Mouse (Mus musculus) skeletal muscle tissue, adult 2 months (tissue): ENCODE data around the gene Gm20481.
"Not testable (repeated sequence)": the region's sequence is repeated elsewhere in the genome, so short reads cannot be mapped to it uniquely, and the experiment has no call there.

Experiments
- DNase-seq: peaks from one replicate; pipeline ENCODE4 v3.0.0-alpha.2; 2012; ENCODE audit warnings: low read depth, low spot score

Gm20481 gene

DNA sequence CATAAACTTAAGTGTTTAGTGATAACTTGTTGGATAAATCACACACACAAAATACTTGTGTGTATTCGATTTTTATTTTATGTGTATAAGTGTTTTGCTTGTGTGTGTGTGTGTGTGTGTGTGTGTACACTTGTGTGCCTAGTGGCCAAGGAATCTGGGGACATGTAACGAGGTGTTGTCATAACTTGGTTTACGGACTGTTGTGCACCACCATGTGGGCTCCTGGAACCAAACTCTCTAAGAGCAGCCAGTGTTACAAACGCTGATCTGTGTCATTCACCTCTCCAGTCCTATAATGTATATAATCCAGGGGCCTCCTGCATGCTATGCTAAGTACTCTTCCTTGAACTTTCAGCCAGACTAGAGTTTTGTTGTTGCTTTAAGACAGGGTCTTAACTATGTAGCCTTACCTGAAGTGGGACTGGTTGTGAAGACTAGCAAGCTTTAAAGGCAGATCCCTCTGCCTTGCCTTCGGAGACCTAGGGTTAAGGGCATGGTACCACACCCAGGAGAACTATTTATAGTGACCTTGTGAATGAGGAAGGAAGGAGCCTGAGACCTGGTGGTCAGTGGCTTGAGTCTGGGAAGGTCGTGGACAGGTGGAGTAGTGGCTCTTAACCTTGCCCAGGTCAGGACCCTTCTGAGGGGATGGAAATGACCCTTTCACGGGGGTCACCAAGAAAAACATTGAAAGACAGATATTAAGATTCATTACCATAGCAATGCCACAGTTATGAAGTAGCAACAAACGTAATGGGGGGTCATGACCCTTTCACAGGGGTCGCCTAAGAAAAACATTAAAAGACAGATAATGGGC lies 33.5 kb downstream of the Gm20481 start:
- no peak for DNase-seq

DNA sequence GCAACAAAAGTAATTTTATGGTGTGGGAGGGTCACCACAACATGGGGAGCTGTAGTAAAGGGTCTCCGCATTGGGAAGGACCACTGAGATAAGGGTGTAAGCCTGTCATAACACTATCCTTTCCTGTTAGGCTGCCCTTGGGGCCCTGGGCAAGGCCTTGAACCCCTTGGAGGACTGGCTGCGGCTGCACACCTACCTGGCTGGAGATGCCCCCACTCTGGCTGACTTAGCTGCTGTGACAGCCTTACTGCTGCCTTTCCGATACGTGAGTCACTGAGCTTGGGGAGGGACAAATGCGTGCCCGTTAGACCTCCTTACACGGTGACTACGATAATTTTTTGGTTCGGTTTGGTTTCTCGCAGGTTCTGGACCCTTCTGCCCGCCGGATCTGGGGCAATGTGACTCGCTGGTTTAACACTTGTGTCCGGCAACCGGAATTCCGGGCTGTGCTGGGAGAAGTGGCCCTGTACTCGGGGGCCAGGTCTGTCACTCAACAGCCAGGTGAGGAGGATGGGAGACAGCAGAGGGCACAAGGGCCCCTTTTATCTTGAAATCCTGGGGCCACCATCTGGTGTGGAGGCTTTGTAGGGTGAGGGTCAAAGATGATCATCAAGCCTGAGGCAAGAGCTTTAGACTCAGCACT lies 34.5 kb downstream of the Gm20481 start:
- DNase-seq = no peak

DNA sequence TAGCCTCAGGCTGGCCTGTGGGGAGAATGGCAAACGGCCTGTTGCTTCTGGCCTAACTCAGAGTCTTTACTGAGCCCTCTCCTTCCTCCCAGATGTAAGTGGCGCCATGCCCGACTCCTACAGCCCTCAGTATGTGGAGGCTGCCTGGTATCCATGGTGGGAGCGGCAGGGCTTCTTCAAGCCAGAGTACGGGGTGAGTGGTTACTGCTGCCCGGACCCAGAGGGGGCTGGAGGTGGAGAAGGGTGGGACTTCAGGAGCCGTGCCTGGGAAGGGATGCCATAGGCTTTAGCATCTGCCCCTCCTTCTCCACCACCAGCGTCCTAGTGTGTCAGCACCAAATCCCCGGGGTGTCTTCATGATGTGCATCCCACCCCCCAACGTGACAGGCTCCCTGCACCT lies 35.4 kb downstream of the Gm20481 start:
- no peak for DNase-seq

DNA sequence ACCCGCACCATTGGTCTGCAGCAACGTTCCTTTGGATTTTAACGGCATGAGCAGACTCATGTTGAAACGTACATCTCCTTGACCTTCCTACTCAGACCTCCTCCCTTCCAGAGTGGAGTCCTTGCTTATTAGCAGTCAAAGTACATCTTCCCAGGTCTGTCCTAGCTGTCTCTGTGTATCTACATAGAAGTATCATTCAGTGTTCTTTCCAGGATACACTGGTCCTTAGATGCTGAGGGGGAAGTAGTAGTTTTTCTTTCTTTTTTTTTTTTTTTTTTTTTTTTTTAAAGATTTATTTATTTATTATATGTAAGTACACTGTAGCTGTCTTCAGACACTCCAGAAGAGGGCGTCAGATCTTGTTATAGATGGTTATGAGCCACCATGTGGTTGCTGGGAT lies 36.2 kb downstream of the Gm20481 start:
- not testable (repeated sequence) for DNase-seq

DNA sequence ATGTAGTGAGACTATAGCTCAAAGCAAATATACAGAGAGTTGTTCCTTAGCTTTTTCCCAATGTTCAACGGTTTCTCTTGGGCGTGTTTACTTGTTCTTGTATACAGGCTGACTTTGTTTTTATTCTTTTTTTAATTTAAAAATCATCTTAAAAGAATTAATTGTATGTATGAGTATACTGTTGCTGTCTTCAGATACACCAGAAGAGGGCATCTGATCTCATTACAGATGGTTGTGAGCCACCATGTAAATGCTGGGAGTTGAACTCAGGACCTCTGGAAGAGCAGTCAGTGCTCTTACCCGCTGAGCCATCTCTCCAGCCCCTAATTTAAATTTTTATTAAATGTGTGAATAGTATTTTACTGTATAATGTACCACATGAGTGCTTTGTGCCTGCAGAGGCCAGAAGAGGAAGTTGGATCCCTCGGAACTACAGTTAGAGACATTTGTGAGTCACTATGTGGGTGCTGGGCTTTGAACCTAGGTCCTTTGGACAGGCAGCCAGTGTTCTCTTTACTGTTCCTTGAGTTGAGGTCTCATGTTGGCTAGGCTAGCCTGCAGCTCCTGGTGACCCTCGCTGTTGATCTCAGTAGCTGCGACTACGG lies 37.8 kb downstream of the Gm20481 start:
- no peak for DNase-seq

DNA sequence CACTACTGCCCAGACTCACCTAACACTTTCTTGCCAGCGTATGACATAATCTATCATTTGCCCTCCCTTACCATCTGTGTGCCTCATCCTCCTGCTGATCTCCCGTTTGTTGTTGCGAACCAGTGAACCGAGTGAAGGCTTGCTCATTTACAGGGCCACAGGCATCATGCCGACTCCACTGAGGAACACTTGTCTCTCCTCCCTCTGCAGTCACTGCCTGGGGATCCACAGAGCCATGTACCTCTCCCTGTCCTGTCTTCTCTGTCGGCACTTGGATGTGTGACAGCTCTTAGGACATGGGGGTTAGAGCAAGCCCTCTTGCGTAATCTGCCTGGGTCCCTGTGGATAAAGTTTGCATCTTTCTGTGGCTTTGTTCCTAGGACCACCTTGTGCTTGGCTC lies 39.9 kb downstream of the Gm20481 start:
- no peak for DNase-seq

DNA sequence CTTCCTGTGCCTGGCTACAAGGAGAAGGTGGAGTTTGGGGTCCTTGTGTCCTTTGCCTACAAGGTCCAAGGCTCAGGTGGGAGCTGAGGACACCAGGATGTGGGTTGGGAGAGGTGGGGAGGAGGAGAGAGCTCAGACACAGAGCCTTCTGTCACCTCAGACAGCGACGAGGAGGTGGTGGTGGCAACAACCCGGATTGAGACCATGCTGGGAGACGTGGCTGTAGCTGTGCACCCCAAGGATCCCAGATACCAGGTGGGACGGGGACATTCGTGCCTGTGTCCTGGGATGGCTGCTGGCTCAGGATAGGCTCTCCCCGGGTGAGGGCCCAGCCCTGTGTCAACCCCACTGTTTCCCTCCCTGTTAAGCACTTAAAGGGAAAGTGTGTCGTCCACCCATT lies 41.7 kb downstream of the Gm20481 start:
- no peak for DNase-seq

DNA sequence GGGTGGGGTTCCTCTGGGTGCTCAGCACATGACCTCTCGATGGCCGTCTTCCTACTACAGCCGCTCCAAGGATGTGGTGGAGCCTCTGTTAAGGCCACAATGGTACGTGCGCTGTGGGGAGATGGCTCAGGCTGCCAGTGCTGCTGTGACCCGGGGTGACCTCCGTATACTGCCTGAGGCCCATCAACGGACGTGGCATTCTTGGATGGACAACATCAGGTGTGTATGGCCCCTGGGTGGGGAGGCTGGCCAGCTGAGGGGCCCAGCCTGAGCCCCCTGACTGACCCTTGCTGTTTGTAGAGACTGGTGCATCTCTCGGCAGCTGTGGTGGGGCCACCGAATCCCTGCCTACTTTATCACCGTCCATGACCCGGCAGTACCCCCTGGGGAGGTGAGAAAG lies 42.7 kb downstream of the Gm20481 start:
- DNase-seq = no peak

DNA sequence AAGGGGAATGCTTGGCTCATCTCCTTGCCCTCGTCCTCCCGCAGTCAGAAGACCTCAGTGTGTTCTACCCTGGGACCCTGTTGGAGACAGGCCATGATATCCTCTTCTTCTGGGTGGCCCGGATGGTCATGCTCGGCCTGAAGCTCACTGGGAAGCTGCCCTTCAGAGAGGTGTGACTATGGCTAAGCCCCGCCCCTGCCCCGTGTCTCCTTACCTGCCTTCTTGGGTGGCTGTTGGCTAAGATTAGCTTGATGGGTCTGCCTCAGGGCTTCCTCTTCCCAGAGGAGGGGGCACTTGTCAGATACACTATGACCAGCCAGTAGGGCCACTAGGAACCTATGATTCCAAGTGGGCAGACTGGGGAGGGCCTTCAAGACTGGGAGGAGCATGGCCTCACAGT lies 43.5 kb downstream of the Gm20481 start:
- DNase-seq = no peak

DNA sequence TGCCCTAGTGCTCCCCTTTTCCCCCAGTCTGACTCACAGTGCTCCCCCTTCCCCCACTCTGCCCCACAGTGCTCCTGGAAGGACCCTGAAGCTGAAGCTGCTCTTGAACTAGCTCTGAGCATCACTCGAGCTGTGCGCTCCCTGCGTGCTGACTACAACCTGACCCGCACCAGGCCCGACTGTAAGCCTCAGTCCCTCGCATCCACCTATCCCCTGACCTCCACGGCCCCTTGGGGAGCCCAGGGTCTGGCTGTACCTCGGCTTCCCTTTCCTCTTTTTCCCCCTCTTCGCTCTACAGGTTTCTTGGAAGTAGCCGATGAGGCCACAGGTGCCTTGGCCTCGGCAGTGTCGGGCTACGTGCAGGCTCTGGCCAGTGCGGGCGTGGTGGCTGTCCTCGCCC lies 45.6 kb downstream of the Gm20481 start:
- no peak for DNase-seq

DNA sequence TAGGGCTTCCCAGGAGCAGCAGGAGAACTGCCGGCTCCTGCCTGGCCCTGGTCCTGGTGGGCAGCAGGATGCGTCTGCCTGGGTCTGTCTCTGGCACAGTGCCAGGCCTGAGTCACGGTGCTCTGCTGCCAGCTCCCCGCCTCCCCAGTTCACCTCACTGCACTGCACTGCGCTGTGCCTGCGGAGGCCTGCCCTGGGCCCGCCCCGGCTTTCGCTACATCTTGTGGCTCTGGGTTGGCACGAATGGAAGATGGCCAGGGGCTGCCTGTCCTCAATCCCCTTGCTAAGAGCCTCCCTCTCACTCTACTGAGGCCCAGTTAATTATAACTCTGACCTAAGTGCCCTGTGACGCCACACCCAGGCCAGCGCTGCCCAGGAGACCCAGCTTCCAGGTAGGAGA lies 46.7 kb downstream of the Gm20481 start, which contains the start of gene Vwa7:
Gene Vwa7 (plus strand): TSS at position 204 of the 400 bp plus-strand sequence.
- peak; percentile 77 for DNase-seq

DNA sequence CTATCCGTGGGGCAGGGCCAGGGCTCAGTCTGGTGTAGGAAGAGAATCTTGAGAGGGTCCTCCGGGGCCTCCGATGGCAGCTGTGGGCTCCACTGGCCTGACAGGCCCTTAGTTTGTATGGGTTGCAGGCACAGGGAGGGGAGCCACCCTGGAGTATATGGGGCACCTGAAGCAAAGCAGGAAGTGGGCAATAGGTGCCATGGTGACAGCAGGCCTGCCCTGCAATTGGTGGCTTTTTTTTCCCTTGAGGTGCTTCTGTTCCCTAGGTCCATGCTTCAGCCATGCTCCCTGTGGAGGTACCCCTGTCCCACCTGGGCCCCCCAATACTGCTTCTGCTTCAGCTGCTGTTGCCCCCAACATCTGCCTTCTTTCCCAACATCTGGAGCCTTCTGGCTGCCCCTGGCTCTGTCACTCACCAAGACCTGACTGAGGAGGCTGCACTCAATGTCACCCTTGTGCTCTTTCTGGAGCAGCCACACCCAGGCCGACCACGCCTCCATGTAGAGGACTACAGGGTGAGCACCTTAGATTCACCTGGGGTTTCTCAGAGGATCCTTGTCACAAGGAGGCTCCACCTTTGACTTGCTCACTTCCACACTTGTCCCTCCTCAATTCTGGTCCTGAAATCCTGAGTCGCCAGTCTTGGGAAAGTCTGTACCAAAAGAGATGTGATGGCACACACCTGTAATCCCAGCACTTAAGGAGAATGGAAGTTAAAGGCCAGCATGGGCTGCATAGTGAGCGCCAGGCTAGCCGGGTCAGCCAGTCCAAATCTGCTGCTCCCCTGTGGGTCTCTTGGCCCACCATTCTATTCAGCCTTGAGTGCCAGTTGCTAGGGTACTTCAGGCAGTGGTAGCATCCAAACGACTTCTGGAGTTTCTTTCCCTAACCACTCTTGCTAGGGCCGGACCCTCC lies 47.3 kb downstream of the Gm20481 start:
- no peak for DNase-seq

DNA sequence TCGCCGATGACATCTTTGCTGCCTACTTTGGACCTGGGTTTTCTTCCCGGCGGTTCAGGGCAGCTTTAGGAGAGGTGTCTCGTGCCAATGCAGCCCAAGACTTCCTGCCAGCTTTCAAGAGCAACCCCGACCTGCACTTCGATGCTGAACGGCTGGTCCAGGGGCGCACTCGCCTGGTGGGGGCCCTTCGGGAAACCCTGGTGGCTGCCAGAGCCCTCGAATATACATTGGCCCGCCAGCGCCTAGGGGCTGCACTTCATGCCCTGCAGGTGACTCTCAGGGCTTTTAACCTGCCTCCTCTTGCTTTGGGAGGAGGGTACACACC lies 48.0 kb downstream of the Gm20481 start:
- no peak for DNase-seq

DNA sequence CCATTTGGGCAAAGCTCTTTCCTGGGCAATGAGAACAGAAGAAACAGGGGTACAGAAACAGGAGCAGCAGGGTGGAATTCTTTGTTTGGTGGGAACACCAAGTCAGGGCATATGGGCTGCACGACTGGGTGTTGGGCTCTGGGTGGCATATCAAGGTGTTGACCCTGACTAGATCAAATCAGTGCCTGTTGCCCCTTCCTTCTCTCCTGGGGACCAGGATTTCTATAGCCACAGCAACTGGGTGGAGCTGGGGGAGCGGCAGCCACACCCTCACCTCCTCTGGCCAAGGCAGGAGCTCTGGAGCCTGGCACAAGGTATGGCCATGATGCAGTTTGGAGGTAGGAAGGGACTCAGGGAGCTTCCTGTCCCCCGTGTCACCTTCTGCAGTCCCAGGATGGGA lies 48.5 kb downstream of the Gm20481 start:
- no peak for DNase-seq

DNA sequence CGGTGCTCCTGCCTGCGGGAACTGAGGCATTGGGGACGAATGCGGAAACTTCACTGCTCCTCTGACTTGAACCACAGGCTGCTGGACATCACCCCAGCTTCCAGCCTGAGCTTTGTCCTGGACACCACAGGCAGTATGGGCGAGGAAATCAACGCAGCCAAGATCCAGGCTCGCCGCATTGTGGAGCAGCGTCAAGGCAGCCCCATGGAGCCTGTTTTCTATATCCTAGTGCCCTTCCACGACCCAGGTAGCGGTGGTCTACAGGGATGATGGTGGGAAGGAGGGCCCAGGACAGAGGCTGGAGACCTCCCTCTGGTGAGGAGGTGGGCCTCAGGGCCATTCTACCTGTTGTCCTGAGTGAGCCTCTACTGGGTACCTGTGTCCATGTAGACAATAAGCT lies 50.2 kb downstream of the Gm20481 start:
- DNase-seq = no peak

DNA sequence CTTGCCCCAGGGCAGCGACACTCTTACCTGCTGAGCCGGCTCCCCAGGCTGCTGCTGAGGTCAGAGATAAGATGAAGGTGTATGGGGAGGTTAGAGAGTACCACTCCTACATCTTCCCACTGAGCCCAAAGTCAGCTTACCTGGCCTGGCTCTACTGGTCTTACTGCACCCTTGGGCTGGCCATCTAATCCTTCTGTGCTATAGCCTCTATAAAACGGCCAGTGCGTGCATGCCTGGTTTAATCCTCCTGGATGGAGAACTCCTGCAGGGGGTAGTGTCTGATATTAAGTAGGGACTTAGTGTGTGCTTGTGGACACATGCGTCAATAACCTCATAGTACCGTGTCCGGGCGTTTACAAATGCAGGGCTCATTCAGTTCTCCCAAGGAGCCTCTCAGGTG lies 50.8 kb downstream of the Gm20481 start:
- no peak for DNase-seq

DNA sequence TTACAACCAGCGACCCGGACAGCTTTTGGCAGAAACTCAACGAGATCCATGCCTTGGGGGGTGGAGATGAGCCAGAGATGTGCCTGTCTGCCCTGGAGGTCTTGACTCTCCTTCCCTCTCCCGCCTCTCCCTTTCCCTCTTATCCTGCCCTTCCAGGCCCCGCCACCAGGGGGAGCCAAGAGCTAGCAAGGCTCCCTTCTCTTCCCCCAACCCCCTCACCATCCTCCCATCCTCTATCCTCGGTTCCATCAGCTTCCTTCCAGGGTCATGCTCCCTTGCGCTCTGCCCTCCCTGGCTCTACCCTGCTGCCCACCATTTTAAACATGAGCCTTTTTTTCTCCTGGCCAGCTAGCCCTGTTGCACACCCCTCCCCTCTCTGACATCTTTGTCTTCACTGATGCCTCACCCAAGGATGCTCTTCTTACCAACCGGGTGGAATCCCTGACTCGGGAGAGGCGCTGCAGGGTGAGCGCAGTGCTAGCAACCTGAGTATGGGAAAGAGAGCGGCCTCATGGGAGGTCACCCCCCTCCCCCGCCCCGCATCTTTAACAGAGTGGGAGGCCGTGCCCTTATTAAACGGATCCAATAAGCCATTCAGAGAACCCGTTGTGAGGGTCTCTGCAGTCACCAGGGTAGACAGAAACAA lies 51.6 kb downstream of the Gm20481 start:
- peak; percentile 65 for DNase-seq
